Mouse (Mus musculus) retina, embryonic 14.5 days (tissue): Measurements from ENCODE around the gene Tfdp2.

Experiments used
- DNase-seq: peaks from one replicate; pipeline ENCODE4 v3.0.0-alpha.2; 2015; ENCODE audit warnings: low spot score

Tfdp2 gene

DNA sequence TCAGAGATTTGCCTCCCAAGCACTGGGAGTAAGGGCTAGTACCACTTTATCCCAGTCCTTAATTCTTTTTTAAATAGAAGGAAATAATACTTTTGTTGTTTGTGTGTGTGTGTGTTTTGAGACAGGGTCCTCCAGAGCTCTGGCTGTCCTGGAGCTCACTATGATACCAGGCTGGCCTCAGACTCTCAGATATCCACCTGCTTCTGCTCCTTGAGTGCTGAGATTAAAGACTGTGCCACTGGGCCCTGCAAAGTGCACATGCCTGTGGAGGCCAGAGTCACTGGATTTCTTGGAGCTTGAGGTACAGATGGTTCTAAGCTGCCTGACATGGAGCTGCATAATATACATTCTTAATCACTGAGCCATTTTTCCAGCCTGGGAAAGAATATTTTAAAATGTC lies 32.2 kb downstream of the Tfdp2 start:
- no peak for DNase-seq

DNA sequence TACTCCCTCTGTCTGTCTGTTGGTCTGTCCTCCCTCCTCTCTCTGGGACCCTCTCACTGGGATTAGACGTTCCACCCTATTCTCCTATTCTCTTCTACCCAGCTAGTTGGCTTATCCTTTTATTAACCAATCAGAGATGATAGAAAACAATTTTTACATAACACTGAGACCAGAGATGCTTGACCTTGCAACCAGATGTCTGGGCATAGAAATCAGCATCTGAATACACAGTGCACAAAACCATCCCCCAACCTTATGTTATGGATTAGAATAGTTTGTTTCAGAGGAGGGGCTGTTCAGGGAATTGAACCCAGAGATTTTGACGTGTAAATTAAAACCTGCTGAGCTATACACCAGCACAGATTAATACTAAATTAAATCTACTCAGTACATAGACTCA lies 34.2 kb downstream of the Tfdp2 start:
- no peak for DNase-seq

DNA sequence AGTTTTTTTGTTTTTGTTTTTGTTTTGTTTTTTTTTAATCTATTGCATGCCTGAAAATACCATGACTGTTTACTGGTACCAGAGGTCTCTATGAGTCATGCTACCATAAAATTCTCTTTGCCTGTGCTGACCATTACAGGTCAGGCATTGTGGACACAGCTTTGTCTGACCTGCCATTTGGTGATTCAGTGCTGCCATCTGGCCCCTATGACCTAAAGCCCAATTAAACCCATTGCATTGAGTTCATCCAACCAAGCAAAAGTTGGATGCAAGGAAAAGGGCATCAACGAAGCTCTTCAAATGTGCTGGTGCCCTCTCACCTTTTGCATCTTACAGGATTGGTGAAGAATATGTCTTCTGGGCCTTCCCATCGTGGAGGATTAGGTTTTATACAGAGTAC lies 39.4 kb downstream of the Tfdp2 start:
- DNase-seq = no peak

DNA sequence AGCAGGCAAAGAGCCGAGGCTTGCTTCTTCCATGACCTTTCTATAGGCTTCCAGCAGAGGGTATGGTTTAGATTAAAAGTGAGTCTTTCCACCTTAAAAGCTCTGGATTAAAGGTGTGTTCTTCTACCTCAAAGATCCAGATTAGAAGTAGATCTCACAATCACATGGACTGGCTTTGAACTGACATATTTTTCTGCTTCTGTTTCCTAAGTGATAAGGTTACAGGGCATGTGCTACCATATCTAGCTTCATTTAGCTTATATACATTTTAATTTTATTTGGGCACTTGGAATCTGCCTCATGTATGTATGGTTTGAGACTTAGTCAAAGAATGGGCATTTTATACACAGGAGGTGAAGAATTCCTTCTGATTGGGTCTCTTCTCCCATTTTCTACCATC lies 41.3 kb downstream of the Tfdp2 start:
- DNase-seq = no peak

DNA sequence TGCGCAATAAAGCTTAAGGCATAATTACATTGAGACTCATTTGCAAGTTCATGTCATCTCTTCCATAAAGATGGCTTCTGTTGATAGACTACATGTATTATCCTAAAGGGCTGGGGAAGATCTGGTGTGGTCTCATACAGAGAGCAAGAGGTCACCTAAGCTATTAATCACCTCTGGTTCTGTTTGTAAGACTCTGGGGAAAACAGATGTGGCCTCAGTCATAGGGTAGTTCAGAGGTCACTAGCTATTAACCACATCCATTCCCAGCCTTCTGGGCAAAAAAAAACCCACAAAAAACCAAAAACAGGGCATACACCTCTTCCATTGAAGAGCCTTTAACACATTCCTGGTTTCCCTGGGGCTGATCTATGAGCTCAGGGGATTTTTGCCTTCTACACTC lies 42.2 kb downstream of the Tfdp2 start:
- DNase-seq = no peak

GRCm38 (mm10) chr9:96241134-96242097 lies 45.3 kb downstream of the Tfdp2 start:
- DNase-seq = no peak

- DNase-seq = no peak
Measured at GRCm38 (mm10) chr9:96243915-96244314, 47.8 kb downstream of the Tfdp2 start.

DNA sequence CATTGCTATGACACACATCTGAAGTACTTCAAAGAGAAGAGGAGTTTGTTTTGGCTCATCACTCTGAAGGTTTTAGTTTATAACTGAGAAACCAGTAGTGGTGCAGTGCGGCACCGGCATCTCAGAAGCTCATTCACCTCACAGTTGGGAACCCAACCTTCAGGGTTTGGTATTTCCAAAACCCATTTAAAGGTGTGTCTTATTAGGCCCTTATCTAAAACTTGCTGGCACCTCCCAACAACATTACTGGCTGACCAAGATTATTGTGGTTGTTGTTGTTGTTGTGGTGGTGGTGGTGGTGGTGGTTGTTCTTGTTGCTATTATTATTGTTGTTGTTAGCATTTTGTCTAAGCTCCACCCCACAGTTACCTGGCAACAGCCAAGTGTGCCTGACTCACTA lies 58.7 kb downstream of the Tfdp2 start:
- DNase-seq = no peak

GRCm38 (mm10) chr9:96258478-96258877 lies 62.4 kb downstream of the Tfdp2 start:
- DNase-seq = peak; percentile 81

- DNase-seq = peak; percentile 78
Measured at GRCm38 (mm10) chr9:96259017-96259512, 63.0 kb downstream of the Tfdp2 start.

GRCm38 (mm10) chr9:96259753-96260520 lies 63.9 kb downstream of the Tfdp2 start:
- peak; percentile 77 for DNase-seq

DNA sequence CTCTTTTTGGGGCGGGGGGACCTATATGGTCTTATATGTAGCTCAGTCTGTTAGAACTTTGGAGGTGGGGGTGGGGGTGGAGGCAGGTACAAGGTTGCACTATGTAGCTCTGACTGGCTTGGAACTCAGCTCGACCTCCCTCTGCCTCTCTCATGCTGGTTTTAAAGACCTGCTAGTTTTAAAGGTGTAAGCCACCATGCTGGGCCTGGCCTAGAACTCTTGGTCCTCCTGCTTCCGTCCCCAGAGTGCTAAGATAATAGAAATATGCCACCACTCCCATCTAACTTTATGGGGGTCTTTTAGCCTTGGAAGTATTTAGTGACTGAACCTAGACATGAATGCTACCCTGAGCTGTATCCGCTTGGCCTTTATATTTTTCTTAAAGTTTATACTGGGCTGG lies 65.0 kb downstream of the Tfdp2 start:
- DNase-seq = no peak

GRCm38 (mm10) chr9:96261980-96262379 lies 65.9 kb downstream of the Tfdp2 start:
- DNase-seq = no peak

DNA sequence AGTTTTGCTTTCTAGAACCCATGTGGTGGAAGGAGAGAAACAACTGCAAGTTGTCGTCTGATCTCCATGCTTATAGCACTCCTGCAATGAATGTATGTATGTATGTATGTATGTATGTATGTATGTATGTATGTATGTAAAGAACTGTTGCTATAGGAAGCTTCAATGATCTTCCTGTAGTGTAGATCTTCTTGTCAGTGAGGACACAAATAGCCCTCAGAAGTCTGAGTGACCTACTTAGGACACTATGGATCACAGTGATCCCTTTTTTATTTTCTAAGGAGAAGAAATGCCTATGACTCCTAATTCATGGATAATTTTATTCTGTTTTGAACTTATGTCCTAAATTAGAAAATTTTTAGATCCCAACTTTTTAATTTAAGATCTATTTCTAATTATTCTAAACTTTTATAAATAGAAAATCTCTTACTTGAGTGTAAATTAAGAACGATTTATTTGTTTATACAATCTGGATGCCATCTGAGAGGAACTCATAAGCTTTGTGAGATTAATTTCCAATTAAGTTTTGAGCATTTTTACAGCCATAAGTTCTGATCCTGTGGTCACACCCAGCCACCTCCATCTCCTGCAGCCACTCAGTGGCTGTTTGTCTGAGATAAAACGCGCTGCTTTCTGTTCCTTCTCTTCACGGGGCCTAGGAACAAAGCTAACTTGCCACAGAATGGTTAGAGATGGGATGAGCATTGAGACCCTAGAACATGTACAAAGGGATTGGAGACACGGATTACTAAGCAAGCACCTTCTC lies 70.9 kb downstream of the Tfdp2 start:
- DNase-seq = no peak

DNA sequence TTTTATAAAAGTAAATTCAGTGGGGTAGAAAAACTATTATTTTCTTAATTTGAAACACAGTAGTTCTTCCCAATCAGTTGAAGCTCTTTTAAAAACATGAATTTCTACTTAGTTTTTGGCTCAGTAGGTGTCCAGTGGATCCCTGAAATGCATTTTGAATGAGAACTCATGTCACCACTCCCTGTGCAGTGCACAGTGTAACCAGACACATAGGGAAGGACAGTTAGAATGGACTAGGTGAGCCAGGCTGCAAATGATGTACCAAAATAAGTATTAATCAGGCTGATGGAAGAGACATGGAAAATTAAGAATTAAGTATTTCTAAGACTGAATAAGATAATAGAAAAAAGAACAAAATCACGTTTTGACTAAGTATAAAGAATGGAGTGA lies 71.5 kb downstream of the Tfdp2 start:
- DNase-seq = no peak

- no peak for DNase-seq
Measured at GRCm38 (mm10) chr9:96269726-96270125, 73.7 kb downstream of the Tfdp2 start.

- DNase-seq = no peak
Measured at GRCm38 (mm10) chr9:96275543-96275942, 79.5 kb downstream of the Tfdp2 start.

- DNase-seq = peak; percentile 33
Measured at GRCm38 (mm10) chr9:96281497-96281896, 85.4 kb downstream of the Tfdp2 start.

- no peak for DNase-seq
Measured at GRCm38 (mm10) chr9:96282082-96282481, 86.0 kb downstream of the Tfdp2 start.

GRCm38 (mm10) chr9:96284916-96285315 lies 88.8 kb downstream of the Tfdp2 start:
- DNase-seq = peak; percentile 63

- no peak for DNase-seq
Measured at GRCm38 (mm10) chr9:96292144-96292543, 96.1 kb downstream of the Tfdp2 start.

GRCm38 (mm10) chr9:96299324-96300008 lies 103.4 kb downstream of the Tfdp2 start:
- no peak for DNase-seq
